Mouse (Mus musculus): ENCODE measurements at regions not wholly inside any gene's neighbourhood (a gene's known extent, or its start where the extent isn't known, plus 50 kb on each side); places are given as distances from the start of the nearest gene placed in this dataset.

GRCm38 (mm10) chr11:90851221-90851620 is 163.1 kb upstream of the Tom1l1 start:
- TF ChIP-seq POLR2A (IDR thresholded peaks at IDR 0.05; ENCODE audit: insufficient read depth, low read depth, low read length) (no peak), CTCF (IDR thresholded peaks at IDR 0.05; ENCODE audit: insufficient read depth, low read depth, low read length) (no peak)

Data from olfactory bulb, adult 2 months (tissue).